Mouse (Mus musculus) skeletal muscle tissue, adult 2 months (tissue): ENCODE measurements around the gene Dapk3.
A peak's percentile ranks its signal among the peaks of the same experiment; 100 is the strongest.
"Not testable (repeated sequence)": the region's sequence is repeated elsewhere in the genome, so short reads cannot be mapped to it uniquely, and the experiment has no call there.

ENCODE experiments used
- DNase-seq: peaks from one replicate; pipeline ENCODE4 v3.0.0-alpha.2; 2012; ENCODE audit warnings: low read depth, low spot score

Dapk3 gene

DNA sequence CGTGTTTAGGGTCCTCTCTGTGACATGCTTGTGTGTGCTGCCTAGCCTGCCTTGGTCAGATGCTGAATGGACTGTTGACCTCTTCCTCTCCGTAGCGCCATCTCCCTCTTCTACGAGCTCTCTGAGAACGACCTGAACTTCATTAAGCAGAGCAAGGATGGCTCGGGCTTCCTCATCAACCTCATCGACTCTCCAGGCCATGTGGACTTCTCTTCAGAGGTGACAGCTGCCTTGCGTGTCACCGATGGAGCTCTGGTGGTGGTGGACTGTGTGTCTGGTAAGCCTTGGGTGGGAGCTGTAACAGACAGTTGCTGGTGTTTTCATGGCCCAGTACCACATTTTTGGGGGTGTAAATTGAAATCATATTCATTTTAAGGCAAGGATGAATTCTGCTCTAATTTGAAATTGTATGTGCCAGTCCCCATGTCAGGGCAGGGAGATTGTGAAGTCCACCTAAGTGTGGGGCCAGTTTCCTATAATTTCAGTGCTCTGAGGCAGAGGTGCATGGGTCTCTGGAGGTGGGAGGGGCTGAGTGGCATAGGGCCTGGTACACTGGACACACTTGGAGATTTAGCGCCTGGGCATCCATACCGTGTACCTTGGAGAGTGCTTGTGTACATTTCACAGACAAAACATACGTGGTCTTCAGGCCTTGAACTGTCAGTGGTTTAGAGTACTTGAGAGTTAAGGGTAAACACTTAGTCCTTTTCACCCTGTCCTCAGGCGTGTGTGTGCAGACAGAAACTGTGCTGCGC is 4.7 kb upstream of the Dapk3 start:
- no peak for DNase-seq

DNA sequence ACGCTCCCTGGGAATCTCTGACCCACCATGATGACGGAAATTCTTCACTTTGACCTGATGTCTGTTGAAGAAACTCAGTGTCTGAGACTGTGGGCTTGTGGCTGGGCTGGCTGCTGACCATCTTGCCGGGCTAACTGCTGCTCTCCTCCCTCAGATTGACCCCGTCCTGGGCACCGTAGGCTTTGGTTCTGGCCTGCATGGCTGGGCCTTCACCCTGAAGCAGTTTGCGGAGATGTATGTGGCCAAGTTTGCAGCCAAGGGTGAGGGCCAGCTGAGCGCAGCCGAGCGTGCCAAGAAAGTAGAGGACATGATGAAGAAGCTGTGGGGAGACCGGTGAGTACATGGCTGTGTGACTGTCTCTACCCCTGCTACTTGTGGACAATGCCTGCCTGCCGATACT is 3.9 kb upstream of the Dapk3 start:
- no peak for DNase-seq

DNA sequence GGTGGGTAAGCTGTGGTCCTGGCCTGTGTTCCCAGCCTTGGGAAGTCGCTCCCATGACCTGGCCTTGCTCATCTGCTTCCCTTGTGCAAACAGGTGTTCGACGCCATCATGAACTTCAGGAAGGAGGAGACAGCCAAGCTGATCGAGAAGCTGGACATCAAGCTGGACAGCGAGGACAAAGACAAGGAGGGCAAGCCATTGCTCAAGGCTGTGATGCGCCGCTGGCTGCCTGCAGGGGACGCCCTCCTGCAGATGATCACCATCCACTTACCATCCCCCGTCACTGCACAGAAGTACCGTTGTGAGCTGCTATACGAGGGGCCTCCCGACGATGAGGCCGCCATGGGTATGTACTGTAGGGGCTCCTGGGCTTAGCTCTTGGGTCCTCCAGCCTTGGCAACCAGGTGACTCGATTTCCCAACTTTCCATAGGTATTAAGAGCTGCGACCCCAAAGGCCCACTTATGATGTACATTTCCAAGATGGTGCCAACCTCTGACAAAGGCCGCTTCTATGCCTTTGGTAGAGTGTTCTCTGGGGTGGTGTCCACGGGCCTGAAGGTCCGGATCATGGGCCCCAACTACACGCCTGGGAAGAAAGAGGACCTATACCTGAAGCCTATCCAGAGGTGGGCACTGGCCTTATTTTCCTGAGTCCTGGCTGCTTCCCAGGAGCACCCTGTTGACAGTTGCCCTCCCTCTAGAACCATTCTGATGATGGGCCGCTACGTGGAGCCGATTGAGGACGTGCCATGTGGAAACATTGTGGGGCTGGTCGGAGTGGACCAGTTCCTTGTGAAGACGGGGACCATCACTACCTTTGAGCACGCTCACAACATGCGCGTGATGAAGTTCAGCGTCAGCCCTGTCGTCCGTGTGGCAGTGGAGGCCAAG is 3.1 kb upstream of the Dapk3 start:
- no peak for DNase-seq

DNA sequence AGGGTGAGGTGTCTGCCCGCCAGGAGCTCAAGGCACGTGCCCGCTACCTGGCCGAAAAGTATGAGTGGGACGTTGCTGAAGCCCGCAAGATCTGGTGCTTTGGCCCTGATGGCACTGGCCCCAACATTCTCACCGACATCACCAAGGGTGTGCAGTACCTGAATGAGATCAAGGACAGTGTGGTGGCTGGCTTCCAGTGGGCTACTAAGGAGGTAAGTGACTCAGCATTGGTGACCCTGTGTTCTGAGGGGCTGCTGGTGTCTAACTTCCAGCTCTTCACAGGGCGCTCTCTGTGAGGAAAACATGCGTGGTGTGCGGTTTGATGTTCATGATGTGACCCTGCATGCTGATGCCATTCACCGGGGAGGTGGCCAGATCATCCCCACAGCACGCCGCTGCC is 1.9 kb upstream of the Dapk3 start:
- no peak for DNase-seq

DNA sequence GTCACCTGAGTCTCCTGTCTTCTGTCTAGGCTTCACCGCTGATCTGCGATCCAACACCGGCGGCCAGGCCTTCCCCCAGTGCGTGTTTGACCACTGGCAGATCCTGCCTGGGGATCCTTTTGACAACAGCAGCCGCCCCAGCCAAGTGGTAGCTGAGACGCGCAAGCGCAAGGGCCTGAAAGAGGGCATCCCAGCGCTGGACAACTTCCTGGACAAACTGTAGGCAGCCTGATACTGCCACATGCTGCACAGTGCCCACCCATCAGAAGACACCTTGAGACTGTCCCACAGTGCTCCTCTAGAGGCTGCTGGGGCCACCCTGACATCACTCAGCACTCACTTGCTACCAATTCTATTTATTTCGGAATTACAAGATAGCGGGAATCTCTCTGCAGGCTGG is 945 bp upstream of the Dapk3 start:
- DNase-seq, result not testable (repeated sequence)

DNA sequence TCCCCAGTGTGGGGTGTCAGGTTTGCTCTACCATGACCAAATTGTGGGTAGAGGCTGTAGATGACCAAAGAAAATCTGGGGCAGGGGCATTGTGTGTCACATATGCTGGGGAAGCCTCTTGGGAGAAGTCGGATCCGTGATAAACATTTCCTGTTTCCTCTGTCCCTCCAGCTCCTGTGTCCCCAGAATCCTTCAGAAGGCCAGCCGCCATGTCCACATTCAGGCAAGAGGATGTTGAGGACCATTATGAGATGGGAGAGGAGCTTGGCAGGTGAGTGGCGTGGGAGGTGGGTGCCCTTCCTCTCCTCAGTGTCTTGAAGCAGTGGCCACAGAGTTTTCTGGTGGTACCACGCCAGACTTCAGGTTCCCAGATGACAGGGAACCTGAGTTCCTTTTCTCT is 1.0 kb downstream of the Dapk3 start, which contains the start of gene 4930442H23Rik:
Gene 4930442H23Rik (minus strand): TSS at position 45 of the 400 bp plus-strand sequence.
- no peak for DNase-seq

DNA sequence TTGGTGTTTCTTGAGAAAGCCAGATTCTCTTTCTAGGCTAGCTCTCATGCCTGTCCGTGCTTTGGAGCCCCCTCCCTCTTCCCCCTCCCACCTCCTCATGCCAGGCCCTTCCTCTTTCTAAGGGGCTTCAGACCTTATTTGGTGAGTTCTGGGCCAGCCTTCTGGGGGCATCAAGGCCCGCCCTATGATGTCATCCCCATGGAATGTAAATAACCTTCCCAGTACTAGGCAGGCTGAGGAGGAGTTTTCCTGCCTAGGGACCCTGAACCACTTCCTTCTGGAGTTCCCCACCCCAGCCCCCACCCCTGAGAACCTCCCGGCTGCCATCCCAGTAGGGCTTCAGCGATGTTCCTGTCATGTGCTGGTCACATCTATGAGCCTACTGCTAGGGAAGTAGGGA is 2.0 kb downstream of the Dapk3 start:
- no peak for DNase-seq

DNA sequence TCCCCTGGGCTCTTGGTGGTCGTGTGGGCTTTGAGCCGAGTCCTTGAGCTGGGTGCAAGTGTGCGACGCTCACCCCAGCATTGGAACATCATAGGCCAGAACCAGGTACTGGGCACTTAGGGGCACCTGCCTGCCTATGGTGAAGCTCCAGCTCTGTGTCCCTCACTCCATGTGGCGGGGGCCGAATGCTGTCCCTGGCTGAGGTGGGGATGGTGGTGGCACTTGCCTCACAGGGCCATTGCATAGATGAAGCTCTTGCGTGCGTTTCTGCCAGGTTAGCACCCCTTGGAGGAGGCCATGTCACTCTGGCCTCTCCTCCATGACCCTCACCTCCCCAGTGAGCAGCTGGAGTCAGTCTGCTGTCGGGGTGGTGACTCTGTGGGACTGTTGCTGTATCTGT is 4.4 kb downstream of the Dapk3 start:
- no peak for DNase-seq

DNA sequence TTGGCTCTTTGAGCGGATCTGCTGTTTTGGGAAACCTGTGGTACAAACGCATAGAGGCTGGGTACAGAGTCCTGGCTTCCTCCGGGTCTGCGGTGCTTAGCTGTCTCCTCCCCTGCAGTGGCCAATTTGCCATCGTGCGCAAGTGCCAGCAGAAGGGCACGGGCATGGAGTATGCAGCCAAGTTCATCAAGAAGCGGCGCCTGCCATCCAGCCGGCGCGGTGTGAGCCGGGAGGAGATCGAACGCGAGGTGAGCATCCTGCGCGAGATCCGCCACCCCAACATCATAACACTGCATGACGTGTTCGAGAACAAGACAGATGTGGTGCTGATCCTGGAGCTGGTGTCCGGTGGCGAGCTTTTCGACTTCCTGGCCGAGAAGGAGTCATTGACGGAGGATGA is 7.0 kb downstream of the Dapk3 start:
- DNase-seq, result no peak

DNA sequence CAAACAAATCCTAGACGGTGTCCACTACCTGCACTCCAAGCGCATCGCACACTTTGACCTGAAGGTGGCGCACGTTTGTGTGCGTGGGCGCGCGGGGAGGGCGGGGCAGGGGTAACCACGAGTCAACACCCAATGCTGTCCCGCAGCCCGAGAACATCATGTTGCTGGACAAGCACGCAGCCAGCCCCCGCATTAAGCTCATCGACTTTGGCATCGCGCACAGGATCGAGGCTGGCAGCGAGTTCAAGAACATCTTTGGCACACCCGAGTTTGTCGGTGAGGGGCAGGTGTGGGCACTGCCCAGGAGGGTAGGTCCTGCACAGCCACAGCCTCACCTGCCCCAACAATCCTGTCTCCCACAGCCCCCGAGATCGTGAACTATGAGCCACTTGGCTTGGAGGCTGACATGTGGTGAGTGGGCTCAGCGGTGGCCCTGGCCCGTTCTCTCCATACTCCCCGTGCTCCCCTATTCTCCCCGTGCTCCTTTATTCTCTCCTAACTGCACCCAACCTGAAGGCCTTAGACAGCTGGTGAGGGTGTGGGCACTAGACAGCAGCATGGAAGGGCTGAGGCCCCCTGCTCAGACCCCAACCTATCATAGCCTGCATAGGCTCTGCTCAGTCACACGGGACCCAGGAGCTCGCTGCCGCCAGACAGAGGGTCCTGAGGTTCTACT is 7.6 kb downstream of the Dapk3 start:
- DNase-seq, result no peak

DNA sequence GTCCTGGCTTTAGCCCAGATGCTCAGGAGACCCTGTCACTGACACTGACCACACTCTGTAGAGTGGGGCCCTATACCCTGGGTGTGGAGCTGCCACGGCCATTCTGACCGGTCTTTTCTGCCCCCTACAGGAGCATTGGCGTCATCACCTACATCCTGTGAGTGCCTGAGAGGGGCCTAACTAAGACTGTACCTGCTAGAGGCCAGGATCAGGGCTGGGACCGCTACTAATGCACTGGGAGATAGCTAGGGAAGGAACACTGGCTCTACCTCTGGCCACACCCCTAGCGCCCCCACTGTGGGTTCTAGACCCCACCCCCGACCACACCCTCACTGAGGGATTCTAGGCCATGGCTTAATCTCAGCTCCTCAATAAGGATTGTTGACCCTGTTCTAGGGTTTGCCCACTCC is 8.1 kb downstream of the Dapk3 start:
- no peak for DNase-seq

DNA sequence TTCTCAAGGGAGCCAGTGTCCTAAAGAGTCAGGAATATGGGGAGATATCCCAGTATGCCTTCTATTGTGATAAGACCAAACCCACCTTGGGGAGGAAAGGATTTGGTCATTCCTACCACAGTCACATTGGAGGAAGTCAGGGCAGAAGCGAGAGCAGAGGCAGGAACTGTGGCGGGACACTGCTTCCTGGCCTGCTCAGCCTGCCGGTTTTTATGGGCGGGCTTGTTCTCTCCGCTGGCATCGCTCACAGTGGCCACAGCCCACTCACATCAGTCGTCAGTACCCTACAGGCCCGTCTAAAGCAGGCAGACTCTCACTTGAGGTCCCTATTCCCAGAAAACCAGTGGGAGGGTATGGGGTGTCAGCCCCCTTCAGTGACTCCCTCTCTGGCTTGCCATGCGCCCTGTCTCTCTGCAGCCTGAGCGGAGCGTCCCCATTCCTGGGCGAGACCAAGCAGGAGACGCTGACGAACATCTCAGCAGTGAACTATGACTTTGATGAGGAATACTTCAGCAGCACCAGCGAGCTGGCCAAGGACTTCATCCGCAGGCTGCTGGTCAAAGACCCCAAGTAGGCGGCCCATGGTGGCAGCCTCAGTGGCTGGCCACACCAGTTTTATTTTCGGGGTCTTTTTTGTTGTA is 8.7 kb downstream of the Dapk3 start:
- DNase-seq, result no peak

DNA sequence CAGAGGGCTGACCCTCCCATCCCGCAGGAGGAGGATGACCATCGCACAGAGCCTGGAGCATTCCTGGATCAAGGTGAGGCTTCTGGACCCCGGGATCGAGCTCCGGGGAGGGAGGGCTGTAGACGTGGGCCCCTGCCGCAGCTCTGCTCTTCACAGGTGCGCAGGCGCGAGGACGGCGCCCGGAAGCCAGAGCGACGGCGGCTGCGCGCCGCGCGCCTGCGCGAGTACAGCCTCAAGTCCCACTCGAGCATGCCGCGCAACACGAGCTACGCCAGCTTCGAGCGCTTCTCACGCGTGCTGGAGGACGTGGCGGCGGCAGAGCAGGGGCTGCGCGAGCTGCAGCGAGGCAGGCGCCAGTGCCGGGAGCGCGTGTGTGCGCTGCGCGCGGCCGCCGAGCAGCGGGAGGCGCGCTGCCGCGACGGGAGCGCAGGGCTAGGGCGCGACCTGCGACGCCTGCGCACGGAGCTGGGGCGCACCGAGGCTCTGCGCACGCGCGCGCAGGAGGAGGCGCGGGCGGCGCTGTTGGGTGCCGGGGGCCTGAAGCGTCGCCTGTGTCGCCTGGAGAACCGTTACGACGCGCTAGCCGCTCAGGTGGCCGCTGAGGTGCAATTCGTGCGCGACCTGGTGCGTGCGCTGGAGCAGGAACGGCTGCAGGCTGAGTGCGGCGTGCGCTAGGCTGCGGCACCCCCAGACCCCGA is 9.6 kb downstream of the Dapk3 start:
- peak; percentile 92 for DNase-seq

DNA sequence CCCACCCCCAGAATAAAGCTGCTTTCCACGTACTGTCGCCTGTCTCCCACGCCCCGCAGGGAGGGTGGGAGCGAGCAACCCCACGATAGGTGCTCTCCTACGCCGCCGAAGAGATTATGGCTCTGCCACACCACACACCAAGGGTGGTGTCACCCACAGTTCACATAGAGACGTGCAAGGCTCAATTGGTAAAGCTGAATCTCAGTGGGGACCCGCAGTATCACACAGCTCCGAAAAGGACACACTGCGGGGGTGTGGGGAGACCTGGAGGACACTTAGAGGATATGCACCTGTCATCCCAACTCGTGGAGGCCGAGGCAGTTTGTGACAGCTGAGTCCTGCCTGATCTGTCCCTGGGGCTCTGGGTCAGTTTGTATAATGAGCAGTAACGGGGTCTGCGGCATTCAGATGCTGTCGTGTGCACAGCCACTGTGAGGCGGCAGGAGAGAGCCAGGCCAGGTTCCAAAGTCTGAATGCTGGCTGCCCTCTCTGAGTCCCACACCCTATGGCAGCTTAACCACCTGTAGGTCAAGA is 10.2 kb downstream of the Dapk3 start:
- DNase-seq, result peak; percentile 85

DNA sequence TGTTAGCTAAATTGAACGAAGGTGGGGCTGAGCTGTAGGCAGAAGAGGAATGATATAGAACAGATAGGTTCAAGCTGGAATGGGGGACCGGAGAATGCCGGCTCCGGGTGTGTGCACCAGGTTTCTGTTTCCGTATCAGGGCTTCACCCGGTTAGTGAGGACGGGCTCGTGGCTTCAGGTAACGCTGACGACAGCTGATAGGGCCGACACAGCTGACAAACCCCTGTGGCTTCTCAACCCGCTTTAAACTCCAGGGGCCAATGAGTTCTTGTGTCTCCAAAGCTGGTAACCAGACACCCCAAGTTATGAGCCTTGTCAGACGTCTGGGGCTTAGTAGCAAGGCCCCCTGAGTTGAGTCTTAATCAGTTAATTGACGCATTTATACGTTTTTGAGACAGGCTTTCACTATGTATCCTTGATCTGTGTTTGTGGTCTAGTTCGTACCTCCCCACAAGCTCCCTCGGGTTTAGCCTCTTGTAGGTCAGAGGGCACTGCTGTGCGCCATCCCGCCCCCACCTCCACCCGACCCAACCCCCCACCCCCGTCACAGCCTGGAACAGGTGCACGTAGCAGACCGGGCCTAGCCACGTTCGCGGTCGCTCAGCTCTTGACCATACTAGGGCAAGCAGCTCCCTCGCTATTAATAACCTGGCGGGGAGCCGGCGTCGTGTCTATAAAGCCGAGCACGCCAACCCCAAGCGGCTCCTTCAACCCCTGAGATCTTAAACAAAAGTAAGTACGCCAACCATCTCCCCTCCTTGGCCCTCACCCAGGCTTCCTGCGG is 11.4 kb downstream of the Dapk3 start:
- DNase-seq, result peak; percentile 98

DNA sequence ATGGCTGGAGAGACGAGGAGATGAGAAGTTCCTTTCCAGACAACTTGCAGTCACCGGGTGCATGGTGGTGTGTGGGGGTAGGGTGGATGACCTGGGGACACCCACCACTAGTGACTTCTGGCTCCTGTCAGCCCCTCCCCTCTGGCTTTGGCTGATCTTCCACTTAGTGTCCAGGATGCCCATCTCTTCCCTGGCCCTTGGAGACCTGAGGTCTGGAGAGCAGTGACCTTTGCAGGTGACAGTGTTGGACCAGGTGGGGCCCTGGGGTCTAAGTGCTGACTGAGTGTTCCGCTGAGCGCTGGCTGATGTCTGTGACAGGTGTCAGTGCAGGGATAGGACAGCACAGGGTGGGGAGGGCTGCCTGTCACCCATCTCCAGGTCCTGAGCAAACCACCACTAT is 12.5 kb downstream of the Dapk3 start:
- DNase-seq, result peak; percentile 96

DNA sequence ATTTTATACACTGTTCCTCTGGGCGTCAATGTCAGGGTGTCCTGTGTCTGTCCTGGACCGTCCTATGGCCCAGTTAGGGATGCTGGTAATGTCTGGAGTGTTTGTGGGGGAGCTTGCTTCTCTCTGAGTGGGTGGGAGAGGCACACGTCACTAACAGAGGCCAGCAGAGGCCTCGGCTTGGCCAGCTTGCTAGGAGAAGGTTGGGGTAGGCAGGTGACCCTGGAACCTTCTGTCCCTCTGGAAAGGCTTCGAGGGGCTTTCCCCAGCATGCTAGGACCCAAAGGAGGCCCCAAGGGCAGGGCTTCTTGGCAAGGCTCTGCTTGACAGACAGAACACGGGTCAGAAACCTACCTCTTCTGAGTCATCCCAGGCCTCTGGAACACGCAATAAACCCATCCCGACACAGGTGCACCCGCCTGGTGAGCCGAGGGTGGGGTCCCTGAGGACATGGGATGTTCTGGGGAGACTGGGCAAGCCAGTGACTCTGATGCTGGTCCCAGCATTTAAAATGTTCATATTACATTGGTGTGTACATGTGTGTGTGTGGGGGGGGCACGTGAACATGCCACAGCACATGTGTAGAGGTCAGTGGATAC is 13.8 kb downstream of the Dapk3 start:
- peak; percentile 76 for DNase-seq

DNA sequence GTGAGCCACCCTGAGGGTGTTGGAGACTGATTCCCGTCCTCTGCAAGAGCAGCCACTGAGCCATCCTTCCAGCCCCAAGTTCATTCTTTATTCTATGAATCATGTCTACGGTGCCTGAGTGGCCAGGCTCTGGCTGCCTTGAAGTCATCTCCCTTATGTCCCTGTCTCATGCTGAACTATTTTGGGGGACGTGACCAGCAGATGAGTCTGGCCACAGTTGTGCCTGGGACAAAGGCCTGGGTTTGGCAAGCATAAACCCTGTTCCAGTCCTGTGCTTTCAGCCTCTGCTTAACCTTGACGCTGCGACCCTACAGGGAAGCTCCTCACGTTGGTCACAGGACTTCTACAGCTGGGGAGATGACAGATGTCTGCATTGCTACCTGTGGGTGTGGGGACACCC is 14.5 kb downstream of the Dapk3 start:
- peak; percentile 72 for DNase-seq

DNA sequence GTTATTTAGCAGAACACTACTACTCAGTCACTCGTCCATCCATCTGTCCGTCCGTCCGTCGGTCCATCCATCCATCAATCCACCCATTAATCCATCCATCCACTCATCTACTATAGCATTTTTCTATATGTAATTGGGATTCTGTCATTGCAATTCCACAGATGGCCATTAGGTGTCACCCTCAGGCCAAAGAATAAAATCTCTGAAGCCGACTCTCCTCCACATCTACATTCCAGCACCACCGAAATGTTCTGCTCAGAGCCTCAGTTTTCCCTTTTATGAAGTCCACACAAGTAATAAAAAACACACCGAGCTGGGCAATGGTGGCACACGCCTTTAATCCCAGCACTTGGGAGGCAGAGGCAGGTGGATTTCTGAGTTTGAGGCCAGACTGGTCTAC is 15.4 kb downstream of the Dapk3 start:
- peak; percentile 60 for DNase-seq

DNA sequence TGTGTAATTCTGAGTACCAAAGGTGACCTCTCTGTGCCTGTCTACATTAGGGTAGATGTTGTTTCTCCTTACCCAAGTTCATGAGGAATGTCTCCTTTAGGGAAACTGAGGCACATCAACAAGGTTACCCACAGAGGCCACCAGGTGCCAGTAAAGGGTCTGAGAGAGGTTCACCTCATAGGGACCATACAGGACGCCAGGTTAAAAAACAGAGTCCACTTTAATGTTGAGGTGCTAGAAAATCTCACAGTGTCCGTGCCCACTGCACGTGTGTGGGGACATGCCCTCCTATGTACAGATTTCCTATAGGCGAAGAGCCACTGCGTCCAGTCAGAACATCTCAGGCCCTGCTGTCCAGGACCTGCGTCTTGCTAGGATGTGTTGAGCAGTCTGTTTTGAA is 16.2 kb downstream of the Dapk3 start:
- DNase-seq, result no peak
